Mouse (Mus musculus) MEL (cell line): ENCODE results near the gene Ptprn2.

Experiments
- CTCF ChIP-seq, 3 experiments: IDR thresholded peaks in 2 of 3; conservative IDR thresholded peaks in 1 of 3; 2 replicates each; pipeline ENCODE4 v1.5.1; 2011 to 2012; ENCODE audit warnings: low read length in 3 of 3, low read depth in 2 of 3, mild to moderate bottlenecking in 2 of 3, improper control_type of control experiment in 1 of 3, inconsistent platforms in 1 of 3, mixed read lengths in 1 of 3, moderate library complexity in 1 of 3; ENCODE audit not compliant: control insufficient read depth in 1 of 3, insufficient read depth in 1 of 3, poor library complexity in 1 of 3, severe bottlenecking in 1 of 3
- GABPA ChIP-seq: IDR thresholded peaks from 2 replicates; pipeline ENCODE4 v1.6.1; 2012; ENCODE audit warnings: low read depth, mild to moderate bottlenecking, inconsistent platforms, low read length, improper control_type of control experiment, moderate library complexity
- GATA1 ChIP-seq: IDR thresholded peaks from 2 replicates; pipeline ENCODE4 v1.6.1; 2011; ENCODE audit warnings: low read depth, low read length, improper control_type of control experiment
- JUND ChIP-seq: IDR thresholded peaks from 2 replicates; pipeline ENCODE4 v1.6.1; 2011; ENCODE audit warnings: low read depth, mild to moderate bottlenecking, improper control_type of control experiment, low read length
- POLR2A ChIP-seq, 2 experiments: IDR thresholded peaks; 2 replicates each; pipeline ENCODE4 v1.6.1; 2011 to 2012; ENCODE audit warnings: low read length in 2 of 2, mild to moderate bottlenecking in 2 of 2, control low read depth in 1 of 2, improper control_type of control experiment in 1 of 2, low read depth in 1 of 2, moderate library complexity in 1 of 2; ENCODE audit not compliant: control insufficient read depth in 1 of 2, insufficient read depth in 1 of 2, poor library complexity in 1 of 2
- ZC3H11A ChIP-seq: IDR thresholded peaks from 2 replicates; pipeline ENCODE4 v1.6.1; 2012; ENCODE audit warnings: low read depth, mild to moderate bottlenecking, inconsistent platforms, low read length, improper control_type of control experiment

- TF ChIP-seq GATA1 (no peak), CTCF (IDR thresholded peaks at IDR 0.05 in 2 of 3, conservative IDR thresholded peaks at IDR 0.05 in 1 of 3; ENCODE audit: control insufficient read depth in 1 of 3, insufficient read depth in 1 of 3, low read depth in 2 of 3, low read length in 3 of 3, poor library complexity in 1 of 3, severe bottlenecking in 1 of 3) (no peak), POLR2A (IDR thresholded peaks at IDR 0.05; ENCODE audit: control insufficient read depth in 1 of 2, insufficient read depth in 1 of 2, low read depth in 1 of 2, low read length in 2 of 2, poor library complexity in 1 of 2) (no peak), ZC3H11A (no peak), GABPA (no peak), JUND (no peak)
Observed at GRCm38 (mm10) chr12:116989144-116989543, 503.6 kb downstream of the Ptprn2 start.
